8 mouse cellular contexts compared by ENCODE assay signal in genomic region chr16:30236091-30236699, GRCm38 (mm10). TPM values are rescaled to one million over a fixed set of nuclear protein-coding genes. Genes with fewer than 3 reads are reported as not detected.
DNase-seq lines count a peak whose midpoint lies in the region; ATAC-seq lines count a peak whose summit lies in the region.

No protein-coding gene starts in this region.

- peaks cover 21% of the 10 kb centered on the region for H3K4me1 ChIP-seq in hindbrain, embryonic 13.5 days (replicated peaks)

- H3K4me2 ChIP-seq in hindbrain, embryonic 13.5 days: peak overlapping the region; percentile 64

- ATAC-seq in hindbrain, embryonic 13.5 days (ENCODE audit: low FRiP score): peak; percentile 67

- peak overlapping the region; percentile 55 for H3K9ac ChIP-seq in hindbrain, embryonic 13.5 days

- no peaks in the 10 kb centered on the region for H3K36me3 ChIP-seq in hindbrain, embryonic 13.5 days

- 2% methylated on average over 32 of the region's 33 CpGs for WGBS in hindbrain, embryonic 13.5 days

- peak overlapping the region; percentile 40 for H3K4me3 ChIP-seq in hindbrain, embryonic 13.5 days

- peak; percentile 93 for DNase-seq in NIH3T3 (ENCODE audit: low read depth)
- DNase-seq in cerebellum, postnatal 10 days: peak; percentile 92 to 94
- peak; percentile 45 to 79 for DNase-seq in frontal cortex, postnatal 14 days (ENCODE audit: low spot score in 2 of 2)
- peak; percentile 84 to 85 for DNase-seq in layer of hippocampus, postnatal 36 days
- peak; percentile 84 for DNase-seq in lung, postnatal 36 days
- DNase-seq in retina, postnatal 1 day: peak; percentile 88
- peak; percentile 75 to 79 for DNase-seq in urinary bladder, adult 18-20 months (ENCODE audit: low spot score in 2 of 2)

- H3K27me3 ChIP-seq in hindbrain, embryonic 13.5 days: peaks cover 88% of the 10 kb centered on the region

- H3K27ac ChIP-seq in hindbrain, embryonic 13.5 days: 0 out of 2 replicates have a peak overlapping the region, but pooled peaks have one; percentile 4

- no peaks in the 10 kb centered on the region for H3K9me3 ChIP-seq in hindbrain, embryonic 13.5 days

RNA-seq across cellular contexts. Expression of gene Cpn2, which starts 31.1 kb away (rescaled TPM):
- not detected in 2 replicates for polyA plus RNA-seq in hindbrain, embryonic 13.5 days (2015; fragmentation: Nextera tagmentation; extraction: Ambion mirVana)
- total RNA-seq in layer of hippocampus, postnatal 36 days (2021): not detected

RNA-seq across cellular contexts. Expression of gene Lrrc15, which starts 46.9 kb away (rescaled TPM):
- 0.26 and 0.28 TPM in 2 replicates for polyA plus RNA-seq in hindbrain, embryonic 13.5 days (2015; fragmentation: Nextera tagmentation; extraction: Ambion mirVana)
- total RNA-seq in layer of hippocampus, postnatal 36 days (2021): under 1 TPM; 0.05 to 0.10 TPM

Comparison
In these comparisons a context has a peak if more than half of its experiments do, and no peak if none do; other contexts are left out.
1. Peak in every context shown above with its lines: DNase-seq, ATAC-seq, H3K4me3 ChIP-seq and H3K27ac ChIP-seq.